ENCODE assay signal across 9 mouse cellular contexts in genomic region chr2:91324761-91325421, GRCm38 (mm10).
A peak's percentile ranks its signal among the peaks of the same experiment; 100 is the strongest.
DNase-seq lines count a peak whose midpoint lies in the region; ATAC-seq lines count a peak whose summit lies in the region.
"Had no signal": no experiment of that assay in that cellular context is flagged by ENCODE, and none has a peak within 500 bp of the region (broad histone marks: within the 10 kb centered on the region; RNA-seq: fewer than 3 reads in every experiment).

No protein-coding gene starts in this region.

- no peaks in the 10 kb centered on the region for H3K36me3 ChIP-seq in limb, embryonic 15.5 days
- H3K36me3 ChIP-seq: heart, embryonic 15.5 days had no signal

- H3K27me3 ChIP-seq in limb, embryonic 15.5 days, result no peaks in the 10 kb centered on the region
- H3K27me3 ChIP-seq: heart, embryonic 15.5 days had no signal

- H3K4me1 ChIP-seq in limb, embryonic 15.5 days, result peaks cover 9% of the 10 kb centered on the region
- H3K4me1 ChIP-seq: heart, embryonic 15.5 days had no signal

- peak; percentile 7 for DNase-seq in cerebellum, adult 11 months
- DNase-seq in cerebellum, adult 11-12 months, result no peak
- DNase-seq in left cerebral cortex, adult 18-20 months (ENCODE audit: low spot score in 2 of 2), result peak; percentile 12 to 39
- no peak for DNase-seq in left cerebral cortex, adult 11 months (ENCODE audit: low spot score)
- DNase-seq in right cerebral cortex, postnatal 10 days (ENCODE audit: low spot score in 2 of 2), result peak; percentile 70 to 77
- no peak for DNase-seq in thymus, postnatal 0 days (ENCODE audit: low spot score)
- DNase-seq in urinary bladder, postnatal 4 days (ENCODE audit: low spot score in 2 of 2), result no peak

- peak overlapping the region; percentile 47 for H3K27ac ChIP-seq in limb, embryonic 15.5 days
- H3K27ac ChIP-seq: heart, embryonic 15.5 days had no signal

- H3K4me2 ChIP-seq in limb, embryonic 15.5 days, result no peak overlapping the region
- H3K4me2 ChIP-seq: heart, embryonic 15.5 days had no signal

- H3K9ac ChIP-seq in limb, embryonic 15.5 days, result no peak overlapping the region
- H3K9ac ChIP-seq: heart, embryonic 15.5 days had no signal

- 53% methylated on average over 15 of the region's 15 CpGs for WGBS in limb, embryonic 15.5 days

- H3K9me3 ChIP-seq in limb, embryonic 15.5 days, result no peaks in the 10 kb centered on the region
- H3K9me3 ChIP-seq: heart, embryonic 15.5 days had no signal

- no peak overlapping the region for H3K4me3 ChIP-seq in limb, embryonic 15.5 days
- H3K4me3 ChIP-seq: heart, embryonic 15.5 days had no signal

- no peak for ATAC-seq in limb, embryonic 15.5 days (ENCODE audit: insufficient number of reproducible peaks, low FRiP score, low TSS enrichment, low read depth)

Comparison
In these comparisons a context has a peak if more than half of its experiments do, and no peak if none do; other contexts are left out.
1. DNase-seq: peak in cerebellum, adult 11 months (single experiment), left cerebral cortex, adult 18-20 months (2 of 2) and right cerebral cortex, postnatal 10 days (2 of 2); none in cerebellum, adult 11-12 months (single experiment), left cerebral cortex, adult 11 months (single experiment), thymus, postnatal 0 days (single experiment) and urinary bladder, postnatal 4 days (0 of 2).